Mouse (Mus musculus): ENCODE measurements at regions not wholly inside any gene's neighbourhood (a gene's known extent, or its start where the extent isn't known, plus 50 kb on each side); places are given as distances from the start of the nearest gene placed in this dataset.
"Not testable (repeated sequence)": the region's sequence is repeated elsewhere in the genome, so short reads cannot be mapped to it uniquely, and the experiment has no call there.

- H3K9ac ChIP-seq (ENCODE audit: low read length); H3K27me3 ChIP-seq (ENCODE audit: control insufficient read depth, insufficient read depth, low read length); H3K36me3 ChIP-seq (ENCODE audit: control insufficient read depth, insufficient read depth, low read length); H3K4me1 ChIP-seq (replicated peaks; ENCODE audit: control insufficient read depth, insufficient read depth, low read length); H3K4me3 ChIP-seq (ENCODE audit: low read depth, low read length); DNase-seq (ENCODE audit: low spot score); ATAC-seq (replicated peaks; ENCODE audit: low FRiP score); H3K9me3 ChIP-seq (ENCODE audit: control insufficient read depth, low read length); H3K27ac ChIP-seq (ENCODE audit: low read depth, low read length); H3K4me2 ChIP-seq (ENCODE audit: low read depth, low read length, severe bottlenecking): not testable (repeated sequence)
- 80% methylated on average over 2 of the region's 9 CpGs for WGBS
These were observed 108.3 kb downstream of the Tcp10c start for GRCm38 (mm10) chr17:13462663-13463062.

GRCm38 (mm10) chr17:13465822-13466221 is 111.5 kb downstream of the Tcp10c start:
- not testable (repeated sequence) for ATAC-seq (replicated peaks; ENCODE audit: low FRiP score); H3K9ac ChIP-seq (ENCODE audit: low read length); H3K36me3 ChIP-seq (ENCODE audit: control insufficient read depth, insufficient read depth, low read length); DNase-seq (ENCODE audit: low spot score); H3K9me3 ChIP-seq (ENCODE audit: control insufficient read depth, low read length); H3K4me3 ChIP-seq (ENCODE audit: low read depth, low read length); H3K4me1 ChIP-seq (replicated peaks; ENCODE audit: control insufficient read depth, insufficient read depth, low read length); H3K4me2 ChIP-seq (ENCODE audit: low read depth, low read length, severe bottlenecking); H3K27me3 ChIP-seq (ENCODE audit: control insufficient read depth, insufficient read depth, low read length); H3K27ac ChIP-seq (ENCODE audit: low read depth, low read length)
- 43% methylated on average over 4 of the region's 5 CpGs for WGBS

- not testable (repeated sequence) for H3K27ac ChIP-seq (ENCODE audit: low read depth, low read length); H3K36me3 ChIP-seq (ENCODE audit: control insufficient read depth, insufficient read depth, low read length); H3K4me3 ChIP-seq (ENCODE audit: low read depth, low read length); H3K4me1 ChIP-seq (replicated peaks; ENCODE audit: control insufficient read depth, insufficient read depth, low read length); H3K4me2 ChIP-seq (ENCODE audit: low read depth, low read length, severe bottlenecking); DNase-seq (ENCODE audit: low spot score); ATAC-seq (replicated peaks; ENCODE audit: low FRiP score); H3K9ac ChIP-seq (ENCODE audit: low read length); H3K9me3 ChIP-seq (ENCODE audit: control insufficient read depth, low read length); H3K27me3 ChIP-seq (ENCODE audit: control insufficient read depth, insufficient read depth, low read length)
- 88% methylated on average over 8 of the region's 8 CpGs for WGBS
These were observed 115.6 kb downstream of the Tcp10c start for GRCm38 (mm10) chr17:13469867-13470380.

- peak; percentile 63 for ATAC-seq (replicated peaks; ENCODE audit: low FRiP score)
- no peaks in the 10 kb centered on the region for H3K4me1 ChIP-seq (replicated peaks; ENCODE audit: control insufficient read depth, insufficient read depth, low read length)
- H3K9ac ChIP-seq (ENCODE audit: low read length), result no peak overlapping the region
- peak; percentile 84 for DNase-seq (ENCODE audit: low spot score)
- H3K27me3 ChIP-seq (ENCODE audit: control insufficient read depth, insufficient read depth, low read length), result no peaks in the 10 kb centered on the region
- H3K36me3 ChIP-seq (ENCODE audit: control insufficient read depth, insufficient read depth, low read length), result no peaks in the 10 kb centered on the region
- no peaks in the 10 kb centered on the region for H3K9me3 ChIP-seq (ENCODE audit: control insufficient read depth, low read length)
- H3K4me2 ChIP-seq (ENCODE audit: low read depth, low read length, severe bottlenecking), result no peak overlapping the region
- H3K4me3 ChIP-seq (ENCODE audit: low read depth, low read length), result no peak overlapping the region
- 17% methylated on average over 7 of the region's 7 CpGs for WGBS
- no peak overlapping the region for H3K27ac ChIP-seq (ENCODE audit: low read depth, low read length)
These were observed 118.2 kb downstream of the Tcp10c start for GRCm38 (mm10) chr17:13472460-13473062.

- no peaks in the 10 kb centered on the region for H3K9me3 ChIP-seq (ENCODE audit: control insufficient read depth, low read length)
- H3K36me3 ChIP-seq (ENCODE audit: control insufficient read depth, insufficient read depth, low read length), result no peaks in the 10 kb centered on the region
- H3K27ac ChIP-seq (ENCODE audit: low read depth, low read length), result no peak overlapping the region
- H3K9ac ChIP-seq (ENCODE audit: low read length), result no peak overlapping the region
- no peak overlapping the region for H3K4me2 ChIP-seq (ENCODE audit: low read depth, low read length, severe bottlenecking)
- ATAC-seq (replicated peaks; ENCODE audit: low FRiP score) (no peak), DNase-seq (ENCODE audit: low spot score) (no peak)
- H3K27me3 ChIP-seq (ENCODE audit: control insufficient read depth, insufficient read depth, low read length), result no peaks in the 10 kb centered on the region
- 87% methylated on average over 14 of the region's 14 CpGs for WGBS
- H3K4me1 ChIP-seq (replicated peaks; ENCODE audit: control insufficient read depth, insufficient read depth, low read length), result peaks cover 8% of the 10 kb centered on the region
- no peak overlapping the region for H3K4me3 ChIP-seq (ENCODE audit: low read depth, low read length)
These were observed 120.1 kb downstream of the Tcp10c start for GRCm38 (mm10) chr17:13474310-13475094.

GRCm38 (mm10) chr17:13478866-13479571 is 124.6 kb downstream of the Tcp10c start:
- DNase-seq (ENCODE audit: low spot score) (peak; percentile 70), ATAC-seq (replicated peaks; ENCODE audit: low FRiP score) (peak; percentile 90)
- Histone ChIP-seq H3K36me3 (ENCODE audit: control insufficient read depth, insufficient read depth, low read length) (no peaks in the 10 kb centered on the region), H3K9ac (ENCODE audit: low read length) (peak overlapping the region; percentile 44), H3K9me3 (ENCODE audit: control insufficient read depth, low read length) (no peaks in the 10 kb centered on the region), H3K4me1 (replicated peaks; ENCODE audit: control insufficient read depth, insufficient read depth, low read length) (peaks cover 8% of the 10 kb centered on the region), H3K27ac (ENCODE audit: low read depth, low read length) (peak overlapping the region; percentile 85), H3K27me3 (ENCODE audit: control insufficient read depth, insufficient read depth, low read length) (no peaks in the 10 kb centered on the region), H3K4me3 (ENCODE audit: low read depth, low read length) (no peak overlapping the region), H3K4me2 (ENCODE audit: low read depth, low read length, severe bottlenecking) (peak overlapping the region; percentile 37; the same call in 1 of the 2 replicates)
- WGBS, result 9% methylated on average over 5 of the region's 5 CpGs

GRCm38 (mm10) chr17:13479572-13480063 is 125.2 kb downstream of the Tcp10c start:
- H3K9ac ChIP-seq (ENCODE audit: low read length), result peak overlapping the region; percentile 44
- peak overlapping the region; percentile 85 for H3K27ac ChIP-seq (ENCODE audit: low read depth, low read length)
- no peak overlapping the region for H3K4me3 ChIP-seq (ENCODE audit: low read depth, low read length)
- ATAC-seq (replicated peaks; ENCODE audit: low FRiP score), result peak; percentile 69
- WGBS, result 9% methylated on average over 11 of the region's 12 CpGs
- DNase-seq (ENCODE audit: low spot score), result peak; percentile 58
- H3K27me3 ChIP-seq (ENCODE audit: control insufficient read depth, insufficient read depth, low read length), result no peaks in the 10 kb centered on the region
- peaks cover 8% of the 10 kb centered on the region for H3K4me1 ChIP-seq (replicated peaks; ENCODE audit: control insufficient read depth, insufficient read depth, low read length)
- H3K4me2 ChIP-seq (ENCODE audit: low read depth, low read length, severe bottlenecking), result peak overlapping the region; percentile 37; the same call in 1 of the 2 replicates
- no peaks in the 10 kb centered on the region for H3K9me3 ChIP-seq (ENCODE audit: control insufficient read depth, low read length)
- no peaks in the 10 kb centered on the region for H3K36me3 ChIP-seq (ENCODE audit: control insufficient read depth, insufficient read depth, low read length)

- H3K9ac ChIP-seq (ENCODE audit: low read length), result no peak overlapping the region
- no peak overlapping the region for H3K4me3 ChIP-seq (ENCODE audit: low read depth, low read length)
- DNase-seq (ENCODE audit: low spot score) (no peak), ATAC-seq (replicated peaks; ENCODE audit: low FRiP score) (no peak)
- H3K9me3 ChIP-seq (ENCODE audit: control insufficient read depth, low read length), result no peaks in the 10 kb centered on the region
- peaks cover 8% of the 10 kb centered on the region for H3K4me1 ChIP-seq (replicated peaks; ENCODE audit: control insufficient read depth, insufficient read depth, low read length)
- 81% methylated on average over 7 of the region's 7 CpGs for WGBS
- no peaks in the 10 kb centered on the region for H3K36me3 ChIP-seq (ENCODE audit: control insufficient read depth, insufficient read depth, low read length)
- no peak overlapping the region for H3K27ac ChIP-seq (ENCODE audit: low read depth, low read length)
- no peaks in the 10 kb centered on the region for H3K27me3 ChIP-seq (ENCODE audit: control insufficient read depth, insufficient read depth, low read length)
- H3K4me2 ChIP-seq (ENCODE audit: low read depth, low read length, severe bottlenecking), result no peak overlapping the region
These were observed 127.2 kb downstream of the Tcp10c start for GRCm38 (mm10) chr17:13481445-13482085.
